Mouse (Mus musculus) yolk sac, embryonic 10.5 days (tissue): ENCODE measurements at regions not wholly inside any gene's neighbourhood (a gene's known extent, or its start where the extent isn't known, plus 50 kb on each side); places are given as distances from the start of the nearest gene placed in this dataset.

Experiments
- DNase-seq: peaks from one replicate; pipeline ENCODE4 v3.0.0-alpha.2; 2017; ENCODE audit warnings: low spot score

GRCm38 (mm10) chr3:58072230-58072839, 224.5 kb upstream of the Pfn2 start:
- no peak for DNase-seq

- DNase-seq, result no peak
These were observed 241.7 kb upstream of the Pfn2 start for GRCm38 (mm10) chr3:58089344-58090139.

- peak; percentile 52 for DNase-seq
These were observed 242.5 kb upstream of the Pfn2 start for GRCm38 (mm10) chr3:58090396-58090795.

- DNase-seq, result no peak
These were observed 243.7 kb upstream of the Pfn2 start for GRCm38 (mm10) chr3:58091466-58092176.

- no peak for DNase-seq
These were observed 263.1 kb upstream of the Pfn2 start for GRCm38 (mm10) chr3:58110911-58111476.

GRCm38 (mm10) chr3:58112431-58112856, 264.6 kb upstream of the Pfn2 start:
- DNase-seq, result no peak

GRCm38 (mm10) chr3:58113941-58114340, 266.1 kb upstream of the Pfn2 start:
- no peak for DNase-seq

- DNase-seq, result no peak
These were observed 267.6 kb upstream of the Pfn2 start for GRCm38 (mm10) chr3:58115511-58115910.

GRCm38 (mm10) chr3:58116848-58117247, 269.0 kb upstream of the Pfn2 start:
- no peak for DNase-seq

GRCm38 (mm10) chr3:58120051-58120450, 272.2 kb upstream of the Pfn2 start:
- DNase-seq, result no peak

- peak; percentile 66 for DNase-seq
These were observed 274.8 kb upstream of the Pfn2 start for GRCm38 (mm10) chr3:58122456-58123359.

- DNase-seq, result no peak
These were observed 275.7 kb upstream of the Pfn2 start for GRCm38 (mm10) chr3:58123396-58124077.

- no peak for DNase-seq
These were observed 277.0 kb upstream of the Pfn2 start for GRCm38 (mm10) chr3:58124886-58125285.

- peak; percentile 16 for DNase-seq
These were observed 279.1 kb upstream of the Pfn2 start for GRCm38 (mm10) chr3:58126996-58127395.

- peak; percentile 63 for DNase-seq
These were observed 280.2 kb upstream of the Pfn2 start for GRCm38 (mm10) chr3:58128059-58128458.

- no peak for DNase-seq
These were observed 281.6 kb upstream of the Pfn2 start for GRCm38 (mm10) chr3:58129358-58129903.

GRCm38 (mm10) chr3:58135607-58136365, 278.7 kb upstream of the Tsc22d2 start:
- DNase-seq, result no peak

GRCm38 (mm10) chr3:58138726-58139585, 275.6 kb upstream of the Tsc22d2 start:
- peak; percentile 51 for DNase-seq

- DNase-seq, result no peak
These were observed 268.4 kb upstream of the Tsc22d2 start for GRCm38 (mm10) chr3:58146108-58146507.
